Mouse (Mus musculus) myocyte (in vitro differentiated cells): ENCODE measurements around the gene Sgsm2.

Source experiments
- E2F4 ChIP-seq: IDR thresholded peaks from one replicate; pipeline ENCODE4 v1.6.1; 2011; ENCODE audit warnings: mild to moderate bottlenecking, control low read depth, moderate library complexity; ENCODE audit not compliant: insufficient read depth
- POLR2A ChIP-seq: IDR thresholded peaks from one replicate; pipeline ENCODE4 v1.6.1; 2011; ENCODE audit warnings: low read depth, mild to moderate bottlenecking, control low read depth, moderate library complexity; ENCODE audit not compliant: insufficient read length

DNA sequence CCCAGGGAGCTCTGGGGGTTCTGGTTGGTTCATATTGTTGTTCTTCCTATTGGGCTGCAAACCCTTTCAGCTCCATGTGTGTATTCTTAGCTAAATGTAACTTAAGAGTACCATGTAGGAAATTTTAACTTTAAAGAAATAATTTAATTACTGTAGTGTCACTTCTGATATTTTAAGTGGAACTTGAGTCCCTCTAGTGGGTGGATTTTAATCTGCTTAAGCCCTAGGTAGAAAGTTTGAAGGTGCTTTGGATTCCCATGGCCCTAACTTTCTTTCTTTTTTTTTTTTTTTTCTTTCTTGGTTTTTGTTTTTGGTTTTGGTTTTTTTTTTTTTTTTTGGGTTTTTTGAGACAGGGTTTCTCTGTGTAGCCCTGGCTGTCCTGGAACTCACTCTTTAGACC lies 81.1 kb downstream of the Sgsm2 start:
- TF ChIP-seq POLR2A (no peak), E2F4 (no peak)
